Mouse (Mus musculus): ENCODE measurements around the gene Fam120a. TPM values are rescaled to one million over a fixed set of nuclear protein-coding genes. Genes with fewer than 3 reads are reported as not detected.

The Fam120a gene
- 38.1 TPM for polyA plus RNA-seq (2014; fragmentation: Illumina TruSeq; extraction: RNeasy Lipid Tissue Mini Kit (QIAGEN cat#74804); ENCODE audit: insufficient read depth, low read depth, low replicate concordance)

GRCm38 (mm10) chr13:48967956-48968749 is at the start of gene Fam120a:
Fam120a (minus strand) TSS chr13:48968017.

GRCm38 (mm10) chr13:48870771-48871731 is 96.8 kb downstream of the Fam120a start, which contains the start of gene Phf2:
Phf2 (minus strand) TSS chr13:48871119.

Other genes starting within 250 kb of the Fam120a start
- 13.1 TPM for gene Phf2, start 96.9 kb downstream of the Fam120a start, polyA plus RNA-seq (2014; fragmentation: Illumina TruSeq; extraction: RNeasy Lipid Tissue Mini Kit (QIAGEN cat#74804); ENCODE audit: insufficient read depth, low read depth, low replicate concordance)
- 0.22 TPM for gene Wnk2, start 180.0 kb upstream of the Fam120a start, polyA plus RNA-seq (2014; fragmentation: Illumina TruSeq; extraction: RNeasy Lipid Tissue Mini Kit (QIAGEN cat#74804); ENCODE audit: insufficient read depth, low read depth, low replicate concordance)
- gene Ninj1, start 219.5 kb upstream of the Fam120a start, polyA plus RNA-seq (2014; fragmentation: Illumina TruSeq; extraction: RNeasy Lipid Tissue Mini Kit (QIAGEN cat#74804); ENCODE audit: insufficient read depth, low read depth, low replicate concordance) = 43.2 TPM
- 48.7 TPM for gene Card19, start 248.0 kb upstream of the Fam120a start, polyA plus RNA-seq (2014; fragmentation: Illumina TruSeq; extraction: RNeasy Lipid Tissue Mini Kit (QIAGEN cat#74804); ENCODE audit: insufficient read depth, low read depth, low replicate concordance)

Measured in lung, adult 10 weeks (tissue).